Mouse (Mus musculus) stomach, embryonic 16.5 days (tissue): ENCODE results near the gene Sec14l1. TPM values are rescaled to one million over a fixed set of nuclear protein-coding genes. Genes with fewer than 3 reads are reported as not detected.

Experiments
- ATAC-seq: fragments of 200-750 bp; cut with Nextera tagmentation; 2 replicates; pipeline ENCODE4 v1.8.0; 2017; ENCODE audit warnings: moderate number of reproducible peaks, moderate TSS enrichment; ENCODE audit not compliant: insufficient read depth, low FRiP score
- H3K27ac ChIP-seq: fragments of 300-500 bp; sonication (generic); 2 replicates; pipeline ENCODE4 v1.5.1; 2014; ENCODE audit warnings: low read length
- H3K27me3 ChIP-seq: fragments of 300-500 bp; sonication (generic); 2 replicates; pipeline ENCODE4 v1.6.1; 2014; ENCODE audit warnings: low read length, control low read depth, mixed read lengths; ENCODE audit not compliant: control insufficient read depth, insufficient read depth
- H3K36me3 ChIP-seq: fragments of 300-500 bp; sonication (generic); 2 replicates; pipeline ENCODE4 v1.6.1; 2014; ENCODE audit warnings: low read length; ENCODE audit not compliant: control insufficient read depth, insufficient read depth
- H3K4me1 ChIP-seq: fragments of 300-500 bp; sonication (generic); 2 replicates; pipeline ENCODE4 v1.6.1; 2014; ENCODE audit warnings: low read length, control low read depth, mixed read lengths; ENCODE audit not compliant: control insufficient read depth, insufficient read depth
- H3K4me2 ChIP-seq: fragments of 300-500 bp; sonication (generic); 2 replicates; pipeline ENCODE4 v1.6.1; 2014; ENCODE audit warnings: low read depth, low read length, mixed read lengths
- H3K4me3 ChIP-seq: fragments of 300-500 bp; sonication (generic); replicated peaks from 2 replicates; pipeline ENCODE4 v1.5.1; 2014; ENCODE audit warnings: mild to moderate bottlenecking, low read length
- H3K9ac ChIP-seq: fragments of 300-500 bp; sonication (generic); 2 replicates; pipeline ENCODE4 v1.6.1; 2014; ENCODE audit warnings: low read length
- H3K9me3 ChIP-seq: fragments of 300-500 bp; sonication (generic); replicated peaks from 2 replicates; pipeline ENCODE4 v1.6.1; 2016; ENCODE audit warnings: low read length, control low read depth; ENCODE audit not compliant: control insufficient read depth
- WGBS: fragments of 180-500 bp; shearing (Covaris S2); extraction: QIAGEN DNeasy Blood & Tissue Kit; methylation state at CpG from one replicate; pipeline ENCODE4 v1.1.7; 2014; 5-methylcytosine and 5-hydroxymethylcytosine counted together
- polyA plus RNA-seq: library from polyadenylated mRNA; unstranded; fragments of >200 nt; fragmentation: Nextera tagmentation; extraction: Ambion mirVana; gene quantifications from 2 replicates; pipeline ENCODE4 v1.2.1, GENCODE M21; 2015

The Sec14l1 gene
- polyA plus RNA-seq, 1 experiment from 2014 or later = 62.5 TPM

DNA sequence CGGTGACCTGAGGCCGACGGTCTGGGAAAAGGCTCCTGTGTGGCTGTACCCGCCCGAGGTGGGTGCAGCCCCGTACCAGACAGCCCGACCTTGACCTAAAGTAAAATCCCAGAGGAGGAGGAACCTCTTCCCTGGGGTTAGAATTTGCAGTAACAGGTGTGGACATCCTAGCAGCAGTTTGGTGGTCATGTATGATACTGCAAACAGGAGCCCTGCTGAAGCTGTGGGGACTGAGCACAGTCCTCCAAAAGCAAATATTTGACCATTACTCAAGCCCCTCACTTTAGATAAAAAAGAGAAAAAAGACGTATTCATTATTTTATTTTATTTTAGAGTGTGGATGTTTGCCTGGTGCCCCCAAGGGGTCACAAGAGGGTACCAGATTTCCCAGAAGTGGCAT, 37.7 kb upstream of the Sec14l1 start:
- ATAC-seq = no peak
- Histone ChIP-seq H3K27ac (peak overlapping the region; percentile 81; the same call in 1 of the 2 replicates), H3K36me3 (peaks cover 10% of the 10 kb centered on the region), H3K27me3 (no peaks in the 10 kb centered on the region), H3K9me3 (no peaks in the 10 kb centered on the region), H3K4me3 (peak overlapping the region; percentile 83), H3K9ac (peak overlapping the region; percentile 88), H3K4me2 (peak overlapping the region; percentile 95), H3K4me1 (peaks cover 28% of the 10 kb centered on the region)
- 2% methylated on average over 8 of the region's 8 CpGs for WGBS

DNA sequence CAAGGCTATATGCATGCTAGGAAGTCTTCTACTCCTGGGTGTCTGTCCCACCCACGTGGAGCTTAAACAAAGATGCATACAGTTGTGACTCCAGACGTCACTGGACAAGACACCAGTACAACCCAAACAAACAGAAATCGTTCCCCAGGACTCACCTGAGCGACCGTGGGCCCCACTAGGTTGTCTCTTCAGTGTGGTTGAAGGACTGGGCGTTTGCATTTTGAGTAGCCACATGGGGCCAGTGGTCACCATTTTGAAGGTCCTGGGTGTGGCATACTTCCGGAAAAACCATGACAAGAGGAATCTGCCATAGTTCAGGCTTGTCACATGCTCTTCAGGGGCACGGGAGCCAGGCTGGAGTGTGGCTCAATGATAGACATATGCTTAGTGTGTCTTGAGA, 37.1 kb upstream of the Sec14l1 start:
- H3K27me3 ChIP-seq = no peaks in the 10 kb centered on the region
- peak overlapping the region; percentile 88 for H3K9ac ChIP-seq
- H3K4me3 ChIP-seq = peak overlapping the region; percentile 83
- no peak for ATAC-seq
- peaks cover 10% of the 10 kb centered on the region for H3K36me3 ChIP-seq
- no peaks in the 10 kb centered on the region for H3K9me3 ChIP-seq
- no peak overlapping the region for H3K27ac ChIP-seq
- 79% methylated on average over 8 of the region's 8 CpGs for WGBS
- peak overlapping the region; percentile 95 for H3K4me2 ChIP-seq
- H3K4me1 ChIP-seq = peaks cover 32% of the 10 kb centered on the region

DNA sequence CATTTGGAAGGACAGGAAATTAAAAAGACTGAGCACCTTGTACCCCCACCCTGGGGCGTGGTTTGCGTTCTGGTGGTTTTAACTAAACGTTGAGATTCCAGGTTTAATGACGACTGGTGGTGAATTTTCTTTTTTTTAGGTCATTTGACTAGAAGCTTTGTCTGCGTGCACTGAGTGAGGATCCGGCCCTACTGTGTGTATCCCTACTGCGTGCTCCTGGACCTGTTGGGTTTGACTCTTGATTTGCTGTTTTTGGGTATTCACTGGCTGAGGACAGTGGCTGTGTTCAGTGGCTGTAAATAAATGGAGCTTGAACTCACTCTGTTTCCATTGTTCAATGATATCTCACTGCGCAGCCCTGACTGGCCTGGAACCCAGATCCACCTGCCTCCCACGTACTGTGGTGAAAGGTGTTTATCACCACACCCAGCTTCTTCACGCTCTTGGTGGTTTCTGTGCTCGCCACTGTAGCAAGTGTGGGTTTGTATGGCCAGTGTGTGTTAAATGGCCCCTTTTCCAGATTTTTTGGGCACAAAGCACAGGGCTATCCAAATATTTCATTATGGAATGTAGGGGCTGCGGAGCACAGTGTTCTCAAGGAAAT, 36.2 kb upstream of the Sec14l1 start:
- Histone ChIP-seq H3K9ac (no peak overlapping the region), H3K27me3 (no peaks in the 10 kb centered on the region), H3K4me2 (no peak overlapping the region), H3K36me3 (peaks cover 10% of the 10 kb centered on the region), H3K4me1 (peaks cover 36% of the 10 kb centered on the region), H3K27ac (no peak overlapping the region; the same call in 1 of the 2 replicates), H3K9me3 (no peaks in the 10 kb centered on the region), H3K4me3 (no peak overlapping the region)
- ATAC-seq = no peak
- WGBS = 84% methylated on average over 12 of the region's 12 CpGs

DNA sequence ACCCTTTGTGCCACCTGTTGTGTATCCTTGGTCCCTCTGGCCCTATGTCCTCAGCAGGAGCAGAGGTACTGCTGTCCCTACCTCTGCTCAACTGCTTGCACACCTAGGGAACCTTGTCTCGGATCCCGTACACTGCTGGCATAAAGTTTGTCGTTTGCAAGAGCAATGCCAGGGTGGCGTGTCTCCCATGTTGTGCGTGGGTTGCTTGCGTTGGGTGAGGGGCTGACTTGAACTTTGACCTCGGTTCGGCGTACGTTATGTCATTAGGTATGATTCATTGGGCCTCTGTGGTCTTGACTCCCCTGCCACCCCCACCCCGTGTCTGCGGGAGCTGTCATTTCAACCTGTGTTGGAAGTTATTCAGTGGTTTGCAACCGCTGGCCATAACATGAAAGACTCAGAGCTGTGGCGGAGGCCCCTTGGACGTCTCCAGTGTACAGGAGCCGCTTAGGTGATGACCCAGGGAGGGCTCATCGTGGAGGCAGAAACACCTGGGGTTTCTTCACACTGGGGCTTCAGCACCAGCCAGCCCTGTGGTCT, 35.2 kb upstream of the Sec14l1 start:
- no peaks in the 10 kb centered on the region for H3K27me3 ChIP-seq
- no peak for ATAC-seq
- peaks cover 36% of the 10 kb centered on the region for H3K4me1 ChIP-seq

DNA sequence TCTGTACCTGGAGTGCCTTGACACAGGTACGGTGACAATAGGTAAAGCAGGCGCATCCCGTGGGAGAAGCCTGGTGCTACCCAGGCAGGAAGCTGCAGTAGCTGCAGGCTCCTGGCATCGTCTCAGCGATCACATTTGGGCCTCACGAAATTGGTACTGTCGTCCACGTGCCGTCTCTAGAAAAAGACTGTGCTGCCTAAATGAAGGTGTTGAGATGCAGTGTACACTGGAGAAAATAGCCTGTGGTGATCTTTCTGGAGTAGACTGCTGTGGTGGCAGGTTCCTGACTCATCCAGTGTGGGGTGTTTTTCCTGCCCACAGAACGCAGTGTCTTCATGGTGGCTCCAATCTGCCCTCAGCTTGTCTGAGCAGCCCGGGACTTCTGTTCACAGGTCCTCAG, 34.8 kb upstream of the Sec14l1 start:
- no peak for ATAC-seq
- peaks cover 36% of the 10 kb centered on the region for H3K4me1 ChIP-seq
- H3K9ac ChIP-seq = no peak overlapping the region

More for the DNA sequence above, 35.2 kb upstream of the Sec14l1 start:
- peaks cover 10% of the 10 kb centered on the region for H3K36me3 ChIP-seq
- no peak overlapping the region for H3K4me2 ChIP-seq
- H3K4me3 ChIP-seq = no peak overlapping the region
- H3K9ac ChIP-seq = no peak overlapping the region
- no peaks in the 10 kb centered on the region for H3K9me3 ChIP-seq
- no peak overlapping the region for H3K27ac ChIP-seq
- 78% methylated on average over 17 of the region's 17 CpGs for WGBS

DNA sequence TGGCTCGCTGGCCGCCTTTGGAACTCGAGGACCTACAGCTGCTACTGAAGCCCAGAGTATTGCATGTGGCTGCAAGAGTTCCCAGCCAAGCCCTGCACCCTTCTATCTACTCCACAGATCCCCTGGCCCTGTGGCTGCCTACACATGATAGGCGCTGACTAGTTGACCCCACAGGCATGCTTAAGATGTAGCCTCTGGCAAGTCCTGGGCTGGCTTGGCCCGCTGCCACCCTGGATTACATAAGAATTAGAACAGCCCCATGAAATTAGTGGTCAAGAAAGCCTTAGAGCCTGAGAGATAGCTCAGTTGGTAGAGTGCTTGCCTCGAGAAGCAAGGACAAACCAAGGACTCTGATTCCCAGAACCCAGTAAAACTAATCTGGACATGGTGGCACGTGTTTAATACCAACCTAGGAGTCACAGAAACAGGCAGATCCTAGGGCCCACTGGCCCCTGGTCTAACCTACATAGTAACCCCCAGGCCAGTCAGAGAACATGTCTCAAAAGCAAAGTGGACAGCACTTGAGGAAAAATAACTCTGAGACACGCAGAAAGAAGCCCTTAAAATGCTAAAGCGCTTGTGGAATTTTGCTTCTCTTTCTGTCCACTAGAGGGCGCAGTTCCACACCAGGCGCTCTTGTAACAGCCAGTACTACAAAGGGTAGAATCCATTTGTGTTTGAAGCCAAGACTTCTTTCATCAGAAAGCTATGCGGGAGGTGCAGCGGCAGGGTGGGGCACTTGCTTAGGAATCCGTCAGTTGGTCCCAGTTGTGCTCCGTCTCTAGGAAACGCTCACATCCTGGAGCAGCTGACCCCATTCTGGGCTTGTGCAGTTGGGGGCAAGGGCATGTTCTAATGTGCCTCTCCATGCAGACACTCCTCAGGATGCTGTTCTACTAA, 33.6 kb upstream of the Sec14l1 start:
- Histone ChIP-seq H3K4me1 (peaks cover 33% of the 10 kb centered on the region), H3K4me2 (no peak overlapping the region), H3K9ac (peak overlapping the region; percentile 51), H3K36me3 (peaks cover 10% of the 10 kb centered on the region), H3K27me3 (no peaks in the 10 kb centered on the region), H3K4me3 (no peak overlapping the region), H3K27ac (peak overlapping the region; percentile 65), H3K9me3 (no peaks in the 10 kb centered on the region)
- ATAC-seq = peak; percentile 82
- 28% methylated on average over 16 of the region's 16 CpGs for WGBS

More for the DNA sequence above, 34.8 kb upstream of the Sec14l1 start:
- H3K27ac ChIP-seq = no peak overlapping the region
- no peak overlapping the region for H3K4me2 ChIP-seq
- H3K27me3 ChIP-seq = no peaks in the 10 kb centered on the region
- H3K9me3 ChIP-seq = no peaks in the 10 kb centered on the region
- peaks cover 10% of the 10 kb centered on the region for H3K36me3 ChIP-seq
- no peak overlapping the region for H3K4me3 ChIP-seq
- 88% methylated on average over 11 of the region's 11 CpGs for WGBS

DNA sequence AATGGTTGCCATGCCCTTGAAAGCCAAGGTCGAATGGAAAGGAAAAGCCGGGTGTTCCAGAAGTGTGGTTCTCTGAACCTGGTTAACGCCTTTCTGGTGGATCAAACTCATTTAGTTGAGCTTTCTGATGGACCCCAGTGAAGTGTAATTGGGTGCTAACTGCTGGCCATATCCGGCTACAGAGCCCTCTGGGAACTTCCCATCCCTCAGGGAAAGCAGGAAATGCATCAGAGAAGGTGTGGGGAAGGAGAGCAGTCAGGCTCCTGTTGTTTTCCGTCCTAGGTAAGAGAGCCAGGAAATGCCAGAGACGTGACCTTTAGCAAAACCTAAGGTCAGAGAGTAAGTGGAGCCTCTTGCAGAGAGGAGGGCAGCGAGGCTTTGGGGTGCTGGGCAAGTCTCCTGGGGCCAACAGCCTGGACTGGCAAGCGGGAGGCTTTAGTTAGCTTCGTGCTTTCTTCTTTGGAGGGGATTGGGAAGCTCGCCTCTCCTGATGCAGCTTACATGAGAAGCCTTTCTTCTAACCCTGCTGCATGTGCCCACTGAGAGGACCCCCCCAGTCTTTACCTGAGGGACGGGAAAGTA, 32.5 kb upstream of the Sec14l1 start:
- ATAC-seq = no peak
- H3K27ac ChIP-seq = peak overlapping the region; percentile 65

DNA sequence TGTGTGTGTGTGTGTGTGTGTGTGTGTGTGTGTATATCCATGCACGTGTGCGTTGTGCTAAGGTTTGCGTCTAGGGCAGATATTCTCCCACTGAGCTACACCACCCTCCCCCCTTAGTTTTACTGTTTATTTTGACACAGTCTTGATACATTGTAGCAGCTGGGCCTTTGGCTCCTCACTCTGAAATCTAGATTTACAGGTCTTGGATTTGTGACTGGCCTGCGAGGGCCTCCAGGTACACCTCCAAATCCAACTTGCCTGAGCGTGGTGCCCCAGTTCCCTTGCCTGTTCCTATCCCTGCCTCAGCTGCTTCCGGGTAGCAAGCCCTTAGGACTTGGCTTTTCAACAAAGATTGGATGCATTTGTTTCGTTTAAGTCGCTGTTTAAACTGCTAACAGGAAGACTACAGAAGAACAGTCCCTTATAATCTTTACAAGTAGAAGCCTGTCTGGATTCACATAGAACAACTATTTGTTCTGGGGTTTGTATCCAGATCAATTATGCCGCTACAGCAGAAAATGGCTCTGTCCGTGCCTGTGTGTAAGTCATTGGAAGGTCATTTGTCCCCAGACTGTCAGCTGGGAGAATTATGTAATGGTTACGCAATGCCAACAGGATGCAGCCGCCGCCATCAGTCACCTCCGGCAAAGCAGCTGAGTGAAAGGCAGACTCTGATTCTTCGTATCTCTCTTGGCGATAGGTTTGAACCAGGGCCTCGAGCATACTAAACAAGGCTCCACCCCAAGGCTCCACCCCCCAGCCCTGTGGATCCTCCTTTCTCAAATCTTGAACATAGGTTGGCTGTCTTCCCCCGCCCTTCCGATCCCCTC, 31.7 kb upstream of the Sec14l1 start:
- WGBS = 49% methylated on average over 19 of the region's 19 CpGs
- peak; percentile 23; the same call in 1 of the 2 replicates for ATAC-seq
- 0 out of 2 replicates have a peak overlapping the region, but pooled peaks have one; percentile 29 for H3K9ac ChIP-seq

More for the DNA sequence above, 32.5 kb upstream of the Sec14l1 start:
- peaks cover 29% of the 10 kb centered on the region for H3K4me1 ChIP-seq
- WGBS = 63% methylated on average over 11 of the region's 11 CpGs
- H3K27me3 ChIP-seq = no peaks in the 10 kb centered on the region
- peak overlapping the region; percentile 13; the same call in 1 of the 2 replicates for H3K9ac ChIP-seq
- H3K36me3 ChIP-seq = peaks cover 10% of the 10 kb centered on the region
- no peaks in the 10 kb centered on the region for H3K9me3 ChIP-seq
- H3K4me3 ChIP-seq = no peak overlapping the region
- no peak overlapping the region for H3K4me2 ChIP-seq

More for the DNA sequence above, 31.7 kb upstream of the Sec14l1 start:
- Histone ChIP-seq H3K27me3 (no peaks in the 10 kb centered on the region), H3K4me1 (peaks cover 25% of the 10 kb centered on the region), H3K9me3 (no peaks in the 10 kb centered on the region), H3K27ac (peak overlapping the region; percentile 65), H3K36me3 (peaks cover 10% of the 10 kb centered on the region), H3K4me3 (no peak overlapping the region), H3K4me2 (no peak overlapping the region)
